11 mouse cellular contexts compared by ENCODE assay signal in the genomic region with DNA sequence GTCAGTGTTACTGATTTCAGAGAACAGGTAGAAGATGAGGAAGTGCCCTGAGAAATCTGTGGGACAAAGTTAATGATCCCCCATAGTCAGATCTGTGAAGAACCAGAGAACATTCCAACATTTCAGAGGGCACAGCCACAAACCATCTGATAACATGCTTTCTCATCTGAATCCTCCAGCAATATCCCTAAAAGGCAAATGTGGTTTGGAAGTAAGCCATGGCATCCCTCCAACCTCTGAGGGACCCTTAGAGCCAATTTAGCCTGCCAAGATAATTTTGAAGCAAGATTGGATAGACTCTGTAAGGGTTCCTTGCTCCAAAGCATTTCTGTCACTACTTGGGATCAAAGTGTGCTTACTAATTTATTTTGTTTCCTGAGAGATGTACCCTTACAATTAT. TPM values are rescaled to one million over a fixed set of nuclear protein-coding genes. Genes with fewer than 3 reads are reported as not detected.
DNase-seq lines count a peak whose midpoint lies in the region; ATAC-seq lines count a peak whose summit lies in the region.
"Had no signal": no experiment of that assay in that cellular context is flagged by ENCODE, and none has a peak within 500 bp of the region (broad histone marks: within the 10 kb centered on the region; RNA-seq: fewer than 3 reads in every experiment).

No protein-coding gene starts in this region.

- ATAC-seq in embryonic facial prominence, embryonic 14.5 days (ENCODE audit: low read depth) = no peak
- no peak for ATAC-seq in kidney, embryonic 15.5 days (replicated peaks; ENCODE audit: low FRiP score)
- ATAC-seq in granulocyte monocyte progenitor cell, adult 5-6 weeks (replicated peaks; ENCODE audit: poor library complexity, severe bottlenecking) = 0 out of 2 replicates have a peak, but pooled peaks have one; percentile 24

- no peaks in the 10 kb centered on the region for H3K27me3 ChIP-seq in embryonic facial prominence, embryonic 14.5 days (replicated peaks; ENCODE audit: control insufficient read depth, insufficient read depth, low read length)
- H3K27me3 ChIP-seq in embryonic facial prominence, embryonic 10.5 days (replicated peaks; ENCODE audit: low read depth, poor library complexity, severe bottlenecking) = no peaks in the 10 kb centered on the region
- H3K27me3 ChIP-seq in kidney, embryonic 15.5 days = no peaks in the 10 kb centered on the region
- H3K27me3 ChIP-seq: heart, embryonic 12.5 days; limb, embryonic 12.5 days had no signal

- no peaks in the 10 kb centered on the region for H3K9me3 ChIP-seq in embryonic facial prominence, embryonic 14.5 days (ENCODE audit: control insufficient read depth, low read length)
- no peaks in the 10 kb centered on the region for H3K9me3 ChIP-seq in embryonic facial prominence, embryonic 10.5 days
- H3K9me3 ChIP-seq in kidney, embryonic 15.5 days (replicated peaks) = no peaks in the 10 kb centered on the region
- H3K9me3 ChIP-seq: heart, embryonic 12.5 days; limb, embryonic 12.5 days had no signal

- H3K9ac ChIP-seq in embryonic facial prominence, embryonic 14.5 days (ENCODE audit: low read depth, low read length) = no peak overlapping the region
- H3K9ac ChIP-seq in kidney, embryonic 15.5 days = no peak overlapping the region
- H3K9ac ChIP-seq: heart, embryonic 12.5 days; limb, embryonic 12.5 days had no signal

- no peaks in the 10 kb centered on the region for H3K36me3 ChIP-seq in embryonic facial prominence, embryonic 14.5 days (ENCODE audit: control insufficient read depth, insufficient read depth, low read length)
- H3K36me3 ChIP-seq in embryonic facial prominence, embryonic 10.5 days (replicated peaks) = no peaks in the 10 kb centered on the region
- no peaks in the 10 kb centered on the region for H3K36me3 ChIP-seq in kidney, embryonic 15.5 days
- H3K36me3 ChIP-seq: heart, embryonic 12.5 days; limb, embryonic 12.5 days had no signal

- H3K4me2 ChIP-seq in embryonic facial prominence, embryonic 14.5 days (ENCODE audit: low read depth, low read length) = no peak overlapping the region
- H3K4me2 ChIP-seq in kidney, embryonic 15.5 days = no peak overlapping the region
- H3K4me2 ChIP-seq: heart, embryonic 12.5 days; limb, embryonic 12.5 days had no signal

- H3K27ac ChIP-seq in embryonic facial prominence, embryonic 14.5 days (replicated peaks; ENCODE audit: low read depth, low read length) = no peak overlapping the region
- H3K27ac ChIP-seq in embryonic facial prominence, embryonic 10.5 days (replicated peaks) = no peak overlapping the region
- H3K27ac ChIP-seq in kidney, embryonic 15.5 days = no peak overlapping the region
- H3K27ac ChIP-seq: limb, embryonic 12.5 days had no signal

- DNase-seq in embryonic facial prominence, embryonic 14.5 days (ENCODE audit: low spot score) = peak; percentile 79
- DNase-seq in embryonic facial prominence, embryonic 10.5 days (ENCODE audit: low spot score) = no peak
- peak; percentile 12 for DNase-seq in kidney, adult 18-20 months
- peak; percentile 76 for DNase-seq in 3T3-L1 (ENCODE audit: low read depth, low spot score)
- no peak for DNase-seq in spleen, postnatal 14 days (ENCODE audit: low spot score in 2 of 2)
- DNase-seq in spleen, postnatal 10 days (ENCODE audit: low spot score in 2 of 2) = no peak
- DNase-seq: layer of hippocampus, adult 9-11 months had no signal

- no peaks in the 10 kb centered on the region for H3K4me1 ChIP-seq in embryonic facial prominence, embryonic 14.5 days (ENCODE audit: control insufficient read depth, insufficient read depth, low read length)
- H3K4me1 ChIP-seq in embryonic facial prominence, embryonic 10.5 days = peaks cover under 1% of the 10 kb centered on the region; the same call in 1 of the 2 replicates
- no peaks in the 10 kb centered on the region for H3K4me1 ChIP-seq in kidney, embryonic 15.5 days
- H3K4me1 ChIP-seq: heart, embryonic 12.5 days; limb, embryonic 12.5 days had no signal

- H3K4me3 ChIP-seq in embryonic facial prominence, embryonic 14.5 days (ENCODE audit: low read depth, low read length) = no peak overlapping the region
- no peak overlapping the region for H3K4me3 ChIP-seq in embryonic facial prominence, embryonic 10.5 days
- no peak overlapping the region for H3K4me3 ChIP-seq in kidney, embryonic 15.5 days (replicated peaks)
- H3K4me3 ChIP-seq: heart, embryonic 12.5 days; limb, embryonic 12.5 days had no signal

RNA-seq across cellular contexts. Expression of a gene that starts 6.2 kb away (rescaled TPM):
- polyA plus RNA-seq in embryonic facial prominence, embryonic 14.5 days (2014; fragmentation: Nextera tagmentation; extraction: Ambion mirVana) = 38.0 and 41.7 TPM in 2 replicates
- polyA plus RNA-seq in embryonic facial prominence, embryonic 10.5 days (2016; fragmentation: Nextera tagmentation; extraction: Ambion mirVana) = 24.3 and 26.9 TPM in 2 replicates
- polyA plus RNA-seq in kidney, embryonic 15.5 days (2015; fragmentation: Nextera tagmentation; extraction: Ambion mirVana) = 38.6 and 43.3 TPM in 2 replicates
- 143 and 158 TPM in 2 replicates for total RNA-seq in granulocyte monocyte progenitor cell, adult 5-6 weeks (2014; fragmentation: Nextera tagmentation)
- 130 and 142 TPM in 2 replicates for total RNA-seq in granulocyte monocyte progenitor cell, adult 5-6 weeks (2017)

Comparison
In these comparisons a context has a peak if more than half of its experiments do, and no peak if none do; other contexts are left out.
1. DNase-seq: peak in embryonic facial prominence, embryonic 14.5 days (single experiment), kidney, adult 18-20 months (single experiment) and 3T3-L1 (single experiment); none in embryonic facial prominence, embryonic 10.5 days (single experiment), spleen, postnatal 14 days (0 of 2) and spleen, postnatal 10 days (0 of 2).